Mouse (Mus musculus) urinary bladder, postnatal 10 days (tissue): ENCODE data around the gene Arhgap24.
"Not testable (repeated sequence)": the region's sequence is repeated elsewhere in the genome, so short reads cannot be mapped to it uniquely, and the experiment has no call there.

ENCODE experiments used
- DNase-seq: peaks from one replicate; pipeline ENCODE4 v3.0.0; 2022; ENCODE audit warnings: low spot score

The Arhgap24 gene

GRCm38 (mm10) chr5:102888482-102889162, 407.4 kb downstream of the Arhgap24 start:
- DNase-seq: no peak

DNA sequence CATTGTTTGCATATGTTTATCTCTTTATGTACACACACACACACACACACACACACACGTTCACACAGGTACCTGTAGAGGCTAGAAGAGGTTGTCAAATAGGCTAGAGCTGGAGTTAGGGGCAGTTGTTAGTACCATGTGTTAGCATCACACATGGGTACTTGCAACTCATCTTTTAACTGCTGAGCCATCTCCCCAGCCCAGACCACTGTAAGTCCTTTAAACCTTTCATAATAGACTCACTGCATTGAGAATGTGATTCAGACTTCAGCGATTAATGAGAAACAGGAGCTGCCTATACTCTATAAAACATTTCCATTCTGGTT, 407.9 kb downstream of the Arhgap24 start:
- no peak for DNase-seq

GRCm38 (mm10) chr5:102892226-102892625, 411.0 kb downstream of the Arhgap24 start:
- DNase-seq: no peak

DNA sequence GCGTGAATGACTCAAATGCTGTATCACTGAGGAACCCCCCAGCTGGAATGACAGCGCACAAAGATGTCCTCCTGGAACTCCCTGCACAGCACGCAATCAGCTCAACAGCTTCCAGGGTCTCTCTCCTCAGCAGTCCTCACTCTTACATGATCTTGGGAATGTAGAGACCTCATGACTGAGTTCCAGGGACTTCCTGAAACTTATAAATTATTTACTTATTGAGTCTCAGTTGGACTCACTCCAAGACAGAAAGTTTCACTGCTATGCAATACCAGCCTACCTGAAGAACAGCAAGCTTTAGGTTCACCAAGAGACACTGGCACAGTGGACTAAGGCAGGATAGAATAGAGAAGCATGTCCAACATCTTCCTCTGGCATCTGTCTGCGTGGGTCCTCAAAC, 417.1 kb downstream of the Arhgap24 start:
- DNase-seq: no peak

DNA sequence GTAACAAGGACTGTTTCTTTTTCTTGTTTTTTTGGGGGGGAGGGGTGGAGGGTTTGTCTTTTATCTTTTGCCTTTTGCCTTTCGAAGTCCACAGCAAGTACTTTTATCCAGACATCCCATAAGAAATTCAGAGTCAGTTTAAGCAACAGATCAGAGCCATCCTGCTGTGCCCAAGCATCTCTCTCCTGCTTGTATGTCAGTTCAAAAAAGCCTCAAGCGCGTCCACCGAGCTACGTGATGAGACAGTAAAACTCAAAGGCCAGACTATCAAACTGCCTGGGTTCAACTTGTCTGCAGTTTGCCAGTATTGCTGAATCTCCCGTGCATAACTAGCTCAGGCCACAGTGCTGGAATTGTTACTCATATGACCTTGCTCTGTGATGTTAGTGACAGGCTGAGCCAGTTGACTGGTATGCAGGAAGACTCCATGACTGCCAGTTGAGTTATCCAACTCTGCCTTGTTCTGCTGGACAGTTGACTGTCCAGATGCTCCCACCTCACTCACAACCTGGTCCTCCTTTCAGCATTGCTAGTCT, 418.6 kb downstream of the Arhgap24 start:
- no peak for DNase-seq

GRCm38 (mm10) chr5:102901176-102901575, 420.0 kb downstream of the Arhgap24 start:
- no peak for DNase-seq

DNA sequence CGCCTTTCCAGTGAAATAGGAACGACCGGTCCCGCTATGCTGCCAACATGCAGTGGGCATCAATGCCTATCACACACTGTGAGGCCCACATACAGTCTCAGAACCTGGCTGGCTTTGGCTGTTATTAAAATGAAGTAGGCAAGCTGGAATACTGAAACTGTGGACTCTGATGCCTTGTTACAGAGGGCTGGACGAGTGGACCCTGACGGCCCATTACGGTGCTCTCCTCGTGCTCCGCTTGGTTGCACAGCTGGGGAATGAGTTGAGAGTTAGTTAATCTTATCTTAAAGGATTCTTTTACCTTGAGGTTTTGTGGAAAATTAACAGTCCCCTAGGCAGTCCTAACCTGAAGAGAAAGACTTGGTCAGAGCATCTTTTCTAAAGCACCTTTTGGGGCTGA, 422.3 kb downstream of the Arhgap24 start:
- DNase-seq: no peak

- DNase-seq: no peak
Measured at GRCm38 (mm10) chr5:102904066-102904465, 422.9 kb downstream of the Arhgap24 start.

GRCm38 (mm10) chr5:102905441-102906211, 424.4 kb downstream of the Arhgap24 start:
- DNase-seq: no peak

- no peak for DNase-seq
Measured at GRCm38 (mm10) chr5:102920199-102920598, 439.0 kb downstream of the Arhgap24 start.

DNA sequence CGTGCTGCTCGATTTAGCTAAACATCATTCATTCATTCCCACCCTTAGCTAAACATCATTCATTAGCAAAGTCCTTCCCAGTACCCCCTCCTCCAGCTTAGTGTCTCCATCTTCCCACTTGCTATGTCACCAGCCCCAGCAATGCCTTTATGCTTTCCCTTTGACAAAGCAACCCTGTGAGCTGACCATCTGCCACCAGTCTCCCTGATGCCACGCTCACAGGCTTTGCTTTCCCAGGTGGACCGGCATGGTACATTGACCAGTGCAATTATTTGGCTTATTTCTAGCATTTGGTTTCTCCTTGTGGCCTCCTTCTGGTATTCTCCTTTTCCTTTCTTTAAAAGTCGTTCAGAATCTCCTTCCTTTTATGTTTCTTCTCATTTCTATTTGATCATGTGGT, 445.6 kb downstream of the Arhgap24 start:
- no peak for DNase-seq

DNA sequence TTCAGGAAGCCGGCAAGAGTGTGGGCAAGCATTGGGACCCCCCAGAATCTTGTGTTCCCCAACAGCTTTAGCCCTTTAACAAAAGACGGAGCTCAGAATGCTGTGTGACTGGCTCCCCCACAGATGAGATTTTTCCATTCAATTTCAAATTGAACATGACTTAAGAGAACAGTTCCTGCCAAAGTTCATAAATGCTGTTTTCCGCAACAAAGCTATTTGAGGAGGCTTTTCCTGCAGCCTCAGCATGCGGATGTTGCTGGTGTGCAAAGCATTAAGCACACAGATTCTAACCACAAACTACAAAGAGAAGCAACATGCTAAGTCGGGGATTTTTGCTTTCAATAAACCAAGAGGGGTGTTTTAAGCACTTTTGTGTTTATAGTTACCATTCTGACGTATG, 449.0 kb downstream of the Arhgap24 start:
- no peak for DNase-seq

- DNase-seq: not testable (repeated sequence)
Measured at GRCm38 (mm10) chr5:102943864-102944630, 462.9 kb downstream of the Arhgap24 start.

GRCm38 (mm10) chr5:102946625-102947024, 465.4 kb downstream of the Arhgap24 start:
- DNase-seq: no peak

DNA sequence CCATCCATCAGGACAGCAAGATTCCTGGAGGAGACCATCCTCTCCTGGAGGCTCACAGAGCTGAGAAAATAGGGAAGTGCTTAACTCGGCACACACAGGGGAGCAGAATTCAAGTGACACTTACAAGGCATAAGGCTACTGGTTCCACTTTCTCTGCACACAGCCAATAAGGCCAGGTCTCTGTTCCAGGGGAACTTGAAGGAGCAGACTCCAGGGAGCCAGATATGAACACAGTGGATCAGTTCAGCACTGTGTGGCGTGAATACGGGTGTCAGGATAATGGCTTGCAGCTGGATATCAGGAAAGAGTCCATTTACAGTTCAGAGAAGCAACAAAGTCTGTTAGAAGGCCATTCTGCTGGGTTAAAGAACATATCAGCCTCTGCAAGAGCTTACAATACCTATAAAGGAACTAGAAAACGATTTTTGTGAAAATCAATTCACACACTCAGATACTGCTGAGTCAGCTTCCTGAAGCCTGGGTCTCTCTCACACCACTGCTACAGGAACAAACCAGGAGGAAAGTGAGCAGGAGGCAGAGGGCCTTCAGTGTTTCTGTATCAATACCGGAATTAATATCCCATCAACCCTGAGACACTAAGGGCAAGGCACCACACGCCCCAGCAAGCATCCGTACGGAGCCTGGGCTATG, 466.0 kb downstream of the Arhgap24 start:
- no peak for DNase-seq
